Mouse (Mus musculus) hindbrain, embryonic 15.5 days (tissue): Measurements from ENCODE around the gene Arl6. TPM values are rescaled to one million over a fixed set of nuclear protein-coding genes. Genes with fewer than 3 reads are reported as not detected.

Source experiments
- polyA plus RNA-seq: library from polyadenylated mRNA; unstranded; fragments of >200 nt; fragmentation: Nextera tagmentation; extraction: Ambion mirVana; gene quantifications from 2 replicates; pipeline ENCODE4 v1.2.1, GENCODE M21; 2015

Arl6 gene
- polyA plus RNA-seq, 1 experiment from 2014 or later: 53.0 TPM

Other genes with a start within 250 kb of the Arl6 start
- not detected in 2 replicates for gene Gabrr3, start 232.1 kb downstream of the Arl6 start, polyA plus RNA-seq
- 16.4 and 17.1 TPM in 2 replicates for gene Riox2, start 167.6 kb downstream of the Arl6 start, polyA plus RNA-seq
- gene Crybg3, start 38.4 kb downstream of the Arl6 start, polyA plus RNA-seq: 2.7 and 3.0 TPM in 2 replicates